Mouse (Mus musculus): ENCODE results near the gene Cym. TPM values are rescaled to one million over a fixed set of nuclear protein-coding genes. Genes with fewer than 3 reads are reported as not detected.

Gene Cym
- polyA plus RNA-seq, 1 experiment from 2014 or later = 69,611 TPM

DNA sequence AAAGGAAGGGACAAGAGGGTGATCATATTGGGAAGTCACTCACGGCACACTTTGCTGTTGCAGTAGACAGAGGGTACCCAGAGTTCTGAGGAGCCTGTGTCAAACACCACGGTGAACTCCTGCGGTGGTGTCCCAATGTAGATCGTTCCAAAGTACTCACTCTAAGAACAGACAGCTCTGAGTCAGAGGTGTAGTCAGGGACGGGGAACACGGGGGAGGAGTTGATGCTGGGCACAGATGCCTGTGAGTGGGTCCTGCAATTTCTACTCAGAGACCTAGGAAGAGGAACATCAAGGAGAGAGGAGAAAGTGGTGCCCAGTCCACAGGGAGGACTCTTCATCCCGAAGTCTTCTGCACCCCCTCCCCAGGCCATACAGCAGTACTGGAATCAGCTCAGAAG, 3.0 kb downstream of the Cym start:
- H3K4me2 ChIP-seq (replicated peaks; ENCODE audit: low read depth) = peak overlapping the region; percentile 34; the same call in 1 of the 2 replicates
- ATAC-seq (ENCODE audit: low FRiP score, low TSS enrichment) = no peak

DNA sequence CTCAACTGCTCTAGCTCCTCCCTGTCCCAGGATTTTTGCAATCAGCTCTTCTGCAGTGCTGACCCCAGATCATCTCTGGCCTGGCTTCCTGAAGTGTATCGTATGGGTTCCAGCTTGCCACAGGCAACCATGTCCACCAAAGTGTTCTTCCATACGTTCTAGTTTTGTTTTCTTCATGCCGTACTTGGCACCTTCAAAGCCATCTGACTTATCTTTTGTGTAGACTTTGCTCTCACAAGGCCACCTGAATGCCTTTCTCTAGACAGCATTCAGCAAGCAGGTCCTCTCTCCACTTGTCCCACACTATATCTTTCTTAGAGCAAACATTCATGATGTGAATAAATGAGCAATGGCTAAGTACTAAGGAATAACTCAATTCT, 4.4 kb downstream of the Cym start:
- Histone ChIP-seq H3K9ac (ENCODE audit: low read length) (no peak overlapping the region), H3K4me2 (replicated peaks; ENCODE audit: low read depth) (no peak overlapping the region), H3K4me1 (replicated peaks; ENCODE audit: control insufficient read depth, insufficient read depth) (no peaks in the 10 kb centered on the region), H3K27me3 (ENCODE audit: control insufficient read depth, insufficient read depth, low read length) (no peaks in the 10 kb centered on the region), H3K27ac (replicated peaks) (no peak overlapping the region), H3K9me3 (ENCODE audit: control insufficient read depth, low read length) (no peaks in the 10 kb centered on the region), H3K4me3 (ENCODE audit: low read depth, low read length) (no peak overlapping the region), H3K36me3 (ENCODE audit: control insufficient read depth, insufficient read depth, low read length) (no peaks in the 10 kb centered on the region)
- TF ChIP-seq EP300 (optimal IDR thresholded peaks at IDR 0.05) = no peak
- no peak for TF ChIP-seq CTCF (IDR thresholded peaks at IDR 0.05; ENCODE audit: low read depth)
- ATAC-seq (ENCODE audit: low FRiP score, low TSS enrichment) = no peak
- DNase-seq (ENCODE audit: low spot score) = no peak
- WGBS = 67% methylated on average over 3 of the region's 3 CpGs

More for the DNA sequence above, 3.0 kb downstream of the Cym start:
- Histone ChIP-seq H3K27me3 (ENCODE audit: control insufficient read depth, insufficient read depth, low read length) (no peaks in the 10 kb centered on the region), H3K4me3 (ENCODE audit: low read depth, low read length) (0 out of 2 replicates have a peak overlapping the region, but pooled peaks have one; percentile 1), H3K4me1 (replicated peaks; ENCODE audit: control insufficient read depth, insufficient read depth) (no peaks in the 10 kb centered on the region), H3K36me3 (ENCODE audit: control insufficient read depth, insufficient read depth, low read length) (no peaks in the 10 kb centered on the region), H3K9me3 (ENCODE audit: control insufficient read depth, low read length) (no peaks in the 10 kb centered on the region), H3K27ac (replicated peaks) (peak overlapping the region; percentile 25; the same call in 1 of the 2 replicates), H3K9ac (ENCODE audit: low read length) (0 out of 2 replicates have a peak overlapping the region, but pooled peaks have one; percentile 9)
- WGBS = 77% methylated on average over 7 of the region's 7 CpGs
- DNase-seq (ENCODE audit: low spot score) = no peak
- TF ChIP-seq CTCF (IDR thresholded peaks at IDR 0.05; ENCODE audit: low read depth) (no peak), EP300 (optimal IDR thresholded peaks at IDR 0.05) (no peak)

DNA sequence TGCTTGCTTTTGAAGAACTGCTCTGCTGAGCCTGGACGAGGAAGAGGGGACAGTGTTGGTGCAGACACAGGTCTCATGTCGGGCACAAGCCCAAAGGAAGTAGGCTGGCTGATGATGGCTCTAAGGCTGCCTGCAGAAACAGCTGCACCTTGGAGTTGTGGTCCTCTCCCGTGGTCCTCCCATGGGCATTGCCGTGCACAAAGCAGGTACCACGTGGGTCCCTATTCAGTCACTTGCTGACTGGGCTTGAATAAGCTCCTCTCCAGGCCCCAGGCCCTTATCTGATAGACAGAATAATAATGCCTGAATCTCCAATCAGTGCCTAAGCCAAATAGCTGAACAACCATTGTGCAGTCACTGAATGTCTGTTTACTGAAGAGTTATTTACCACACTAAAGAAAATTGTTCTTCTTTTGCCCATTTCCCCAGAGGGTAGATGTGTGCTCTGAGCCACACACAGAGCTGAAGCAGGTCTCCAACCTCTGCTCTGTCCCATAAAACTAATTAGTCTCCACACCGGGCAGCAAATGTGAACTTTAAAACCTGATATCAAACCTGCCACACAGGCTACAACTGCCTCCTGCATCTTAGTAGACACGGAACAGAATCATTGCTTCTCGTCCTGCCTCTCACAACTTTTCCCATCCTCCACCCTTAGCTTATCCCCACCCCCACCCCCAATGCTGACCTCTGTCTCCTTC, 5.0 kb downstream of the Cym start:
- 52% methylated on average over 8 of the region's 8 CpGs for WGBS

DNA sequence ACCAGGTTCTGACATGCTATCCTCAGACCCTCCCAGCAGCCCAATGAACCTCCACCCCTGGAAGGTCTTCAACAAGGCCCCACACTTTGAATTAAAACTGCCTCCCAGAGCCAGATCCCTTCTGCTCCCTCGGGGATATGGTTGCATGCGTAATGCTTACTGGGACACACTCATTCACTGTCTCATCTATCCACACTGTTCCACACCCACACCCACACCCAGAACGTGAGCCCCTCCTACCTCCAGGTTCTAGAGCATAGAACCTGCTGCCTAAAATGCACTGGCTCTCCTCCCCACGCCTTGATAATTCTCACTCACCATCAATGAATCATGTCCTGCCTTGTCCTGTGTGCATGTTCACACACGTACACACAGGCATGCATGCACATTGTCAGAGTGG, 6.9 kb downstream of the Cym start:
- DNase-seq (ENCODE audit: low spot score) (no peak), ATAC-seq (ENCODE audit: low FRiP score, low TSS enrichment) (0 out of 2 replicates have a peak, but pooled peaks have one; percentile 1)
- Histone ChIP-seq H3K27ac (replicated peaks) (no peak overlapping the region), H3K4me2 (replicated peaks; ENCODE audit: low read depth) (no peak overlapping the region), H3K4me1 (replicated peaks; ENCODE audit: control insufficient read depth, insufficient read depth) (no peaks in the 10 kb centered on the region), H3K9me3 (ENCODE audit: control insufficient read depth, low read length) (no peaks in the 10 kb centered on the region), H3K9ac (ENCODE audit: low read length) (no peak overlapping the region; the same call in 1 of the 2 replicates), H3K36me3 (ENCODE audit: control insufficient read depth, insufficient read depth, low read length) (no peaks in the 10 kb centered on the region), H3K27me3 (ENCODE audit: control insufficient read depth, insufficient read depth, low read length) (no peaks in the 10 kb centered on the region), H3K4me3 (ENCODE audit: low read depth, low read length) (no peak overlapping the region)
- 62% methylated on average over 5 of the region's 5 CpGs for WGBS
- no peak for TF ChIP-seq CTCF (IDR thresholded peaks at IDR 0.05; ENCODE audit: low read depth)
- no peak for TF ChIP-seq EP300 (optimal IDR thresholded peaks at IDR 0.05)

More for the DNA sequence above, 5.0 kb downstream of the Cym start:
- no peaks in the 10 kb centered on the region for H3K9me3 ChIP-seq (ENCODE audit: control insufficient read depth, low read length)
- TF ChIP-seq EP300 (optimal IDR thresholded peaks at IDR 0.05) (no peak), CTCF (IDR thresholded peaks at IDR 0.05; ENCODE audit: low read depth) (no peak)
- H3K4me3 ChIP-seq (ENCODE audit: low read depth, low read length) = no peak overlapping the region
- H3K27ac ChIP-seq (replicated peaks) = no peak overlapping the region
- H3K27me3 ChIP-seq (ENCODE audit: control insufficient read depth, insufficient read depth, low read length) = no peaks in the 10 kb centered on the region
- peak; percentile 61 for DNase-seq (ENCODE audit: low spot score)
- no peak for ATAC-seq (ENCODE audit: low FRiP score, low TSS enrichment)
- no peaks in the 10 kb centered on the region for H3K36me3 ChIP-seq (ENCODE audit: control insufficient read depth, insufficient read depth, low read length)
- no peaks in the 10 kb centered on the region for H3K4me1 ChIP-seq (replicated peaks; ENCODE audit: control insufficient read depth, insufficient read depth)
- no peak overlapping the region for H3K9ac ChIP-seq (ENCODE audit: low read length)
- no peak overlapping the region for H3K4me2 ChIP-seq (replicated peaks; ENCODE audit: low read depth)

DNA sequence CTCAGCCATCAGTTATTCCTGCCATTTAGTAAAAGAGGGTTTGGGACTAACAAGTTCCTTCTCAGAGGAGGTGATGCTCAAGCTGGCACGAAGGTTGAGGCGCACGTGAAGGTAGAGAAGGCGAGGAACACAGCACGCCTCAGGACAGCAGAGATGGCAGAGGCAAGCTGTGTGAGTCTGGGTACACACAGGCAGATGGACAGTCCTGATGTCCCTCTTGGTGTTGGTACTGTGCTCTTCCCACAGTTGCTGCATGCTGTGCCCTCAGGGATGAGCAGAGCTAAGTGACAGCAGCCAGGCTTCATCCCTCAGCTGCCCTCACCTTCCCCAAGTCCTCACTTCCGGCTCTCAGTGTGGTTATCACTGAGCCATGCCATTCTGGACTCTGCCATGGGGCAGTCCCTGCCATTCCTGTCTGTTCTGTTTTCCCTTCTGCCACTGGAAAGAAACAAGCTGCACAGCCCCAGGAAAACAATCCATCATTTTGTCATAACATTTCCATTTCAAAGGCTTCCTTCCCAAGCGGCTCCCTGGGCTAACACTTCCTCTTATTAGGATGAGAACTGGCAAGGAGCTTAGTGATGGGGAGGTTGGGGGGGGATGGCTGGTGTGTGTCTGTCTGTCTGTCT, 13.8 kb downstream of the Cym start:
- TF ChIP-seq CTCF (IDR thresholded peaks at IDR 0.05; ENCODE audit: low read depth) (no peak), EP300 (optimal IDR thresholded peaks at IDR 0.05) (no peak)
- Histone ChIP-seq H3K27ac (replicated peaks) (no peak overlapping the region; the same call in 1 of the 2 replicates), H3K4me1 (replicated peaks; ENCODE audit: control insufficient read depth, insufficient read depth) (no peaks in the 10 kb centered on the region), H3K9me3 (ENCODE audit: control insufficient read depth, low read length) (no peaks in the 10 kb centered on the region), H3K4me3 (ENCODE audit: low read depth, low read length) (no peak overlapping the region), H3K9ac (ENCODE audit: low read length) (no peak overlapping the region), H3K4me2 (replicated peaks; ENCODE audit: low read depth) (no peak overlapping the region), H3K27me3 (ENCODE audit: control insufficient read depth, insufficient read depth, low read length) (no peaks in the 10 kb centered on the region), H3K36me3 (ENCODE audit: control insufficient read depth, insufficient read depth, low read length) (no peaks in the 10 kb centered on the region)
- WGBS = 51% methylated on average over 7 of the region's 7 CpGs
- DNase-seq (ENCODE audit: low spot score) = no peak
- no peak for ATAC-seq (ENCODE audit: low FRiP score, low TSS enrichment)

Measured in stomach, postnatal 0 days (tissue).